Mouse (Mus musculus): ENCODE data around the gene Cds1.

Cds1 gene

GRCm38 (mm10) chr5:101764554-101765347 lies at the start of gene Cds1:
TSS of gene Cds1 (plus strand) at chr5:101765130.
- DNase-seq: peak; percentile 78 to 79

- DNase-seq: no peak
Measured at GRCm38 (mm10) chr5:101724216-101724615, 40.7 kb upstream of the Cds1 start.

- no peak for DNase-seq
Measured at GRCm38 (mm10) chr5:101724756-101725155, 40.2 kb upstream of the Cds1 start.

- no peak for DNase-seq
Measured at GRCm38 (mm10) chr5:101725703-101726102, 39.2 kb upstream of the Cds1 start.

DNA sequence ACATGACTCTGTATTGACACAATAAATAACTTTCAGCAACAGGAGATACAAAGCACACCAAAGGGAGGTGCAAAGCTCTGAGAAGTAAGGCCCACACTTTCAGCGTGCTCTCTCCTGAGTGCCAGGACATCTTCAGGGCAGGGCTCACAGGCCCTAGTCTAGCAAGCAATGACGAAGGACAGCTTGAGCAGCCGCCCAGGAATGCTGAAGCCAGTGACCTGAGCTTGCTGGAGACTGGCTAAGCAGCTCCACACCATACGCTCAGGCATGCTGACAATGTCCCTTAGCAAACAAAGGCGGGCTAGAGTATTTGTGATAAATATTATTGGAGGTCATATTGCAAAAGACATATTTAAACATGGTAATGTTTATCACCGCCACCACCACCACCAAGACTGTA lies 38.6 kb upstream of the Cds1 start:
- DNase-seq: no peak

DNA sequence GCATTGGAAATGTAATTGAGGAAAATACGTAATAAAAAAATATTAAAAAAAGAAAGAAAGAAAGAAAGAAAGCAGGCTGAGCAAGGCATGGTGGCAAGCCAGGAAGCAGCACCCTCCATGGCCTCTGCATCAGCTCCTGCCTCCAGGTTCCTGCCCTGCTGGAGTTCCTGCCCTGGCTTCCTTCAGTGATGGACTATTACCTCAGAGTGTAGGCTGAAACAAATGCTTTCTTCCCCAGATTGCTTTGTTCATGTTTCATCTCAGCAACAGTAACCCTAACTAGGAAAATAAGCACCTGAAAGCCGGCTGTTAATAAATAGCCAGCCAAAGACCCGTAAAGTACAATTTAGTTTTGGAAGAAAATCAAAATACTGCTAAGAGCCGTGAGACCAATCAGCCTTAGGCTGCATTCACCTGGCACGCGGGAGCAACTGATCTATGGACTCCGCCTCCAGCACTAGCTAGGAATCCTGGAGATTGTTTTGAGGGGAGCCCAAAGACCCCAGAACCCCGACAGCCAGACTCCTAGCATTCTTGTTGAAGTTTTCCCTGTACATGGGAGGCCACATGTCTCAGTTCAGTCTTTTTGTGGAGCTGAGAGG lies 36.5 kb upstream of the Cds1 start:
- DNase-seq: no peak

GRCm38 (mm10) chr5:101737341-101737740 lies 27.6 kb upstream of the Cds1 start:
- no peak for DNase-seq

GRCm38 (mm10) chr5:101740471-101741223 lies 24.3 kb upstream of the Cds1 start:
- no peak for DNase-seq

GRCm38 (mm10) chr5:101741224-101741591 lies 23.7 kb upstream of the Cds1 start:
- DNase-seq: no peak

GRCm38 (mm10) chr5:101742014-101742413 lies 22.9 kb upstream of the Cds1 start:
- DNase-seq: no peak

- no peak for DNase-seq
Measured at GRCm38 (mm10) chr5:101742425-101742824, 22.5 kb upstream of the Cds1 start.

GRCm38 (mm10) chr5:101744886-101745285 lies 20.0 kb upstream of the Cds1 start:
- DNase-seq: no peak

- peak; percentile 11 to 17 for DNase-seq
Measured at GRCm38 (mm10) chr5:101753680-101754079, 11.2 kb upstream of the Cds1 start.

DNA sequence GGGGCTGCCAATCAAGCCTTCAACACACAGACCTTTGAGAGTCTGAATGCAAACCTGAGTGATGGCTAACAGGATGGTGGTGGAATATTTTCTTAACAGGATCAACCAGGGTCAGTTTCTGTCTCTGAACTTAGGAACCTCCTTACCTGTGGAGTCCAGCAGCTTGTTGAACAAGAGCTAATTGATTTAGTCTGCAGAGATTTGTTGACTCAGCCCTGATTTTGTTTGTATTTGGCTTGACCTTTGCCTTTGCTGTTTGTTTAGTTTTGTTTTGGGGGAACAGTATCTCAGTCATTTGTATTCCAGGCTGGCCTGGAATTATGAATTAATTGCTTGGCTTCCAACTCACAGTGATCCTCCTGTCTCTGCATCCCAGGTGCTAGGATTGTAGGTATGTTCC lies 7.3 kb upstream of the Cds1 start:
- DNase-seq: no peak

GRCm38 (mm10) chr5:101761685-101762084 lies 3.2 kb upstream of the Cds1 start:
- no peak for DNase-seq

DNA sequence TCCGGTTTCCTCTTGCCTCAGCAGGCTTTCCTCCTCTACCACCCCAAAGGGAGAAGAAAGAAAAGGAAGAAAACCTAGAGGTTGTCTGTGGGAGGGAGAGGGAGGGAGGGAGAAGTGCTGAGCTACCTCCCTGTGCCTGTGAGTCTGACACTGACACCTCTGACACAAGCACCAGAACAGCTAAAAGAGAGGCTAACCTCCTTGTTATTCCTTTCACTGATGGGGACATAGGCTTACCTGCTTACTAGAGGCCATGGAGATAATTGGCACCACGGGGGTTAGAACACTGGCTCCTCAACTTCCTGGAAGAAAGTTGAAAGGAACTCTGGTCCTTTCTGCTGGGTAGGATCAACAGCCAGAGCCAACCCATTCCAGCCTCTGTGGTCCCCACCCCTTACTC lies 1.4 kb upstream of the Cds1 start:
- no peak for DNase-seq

DNA sequence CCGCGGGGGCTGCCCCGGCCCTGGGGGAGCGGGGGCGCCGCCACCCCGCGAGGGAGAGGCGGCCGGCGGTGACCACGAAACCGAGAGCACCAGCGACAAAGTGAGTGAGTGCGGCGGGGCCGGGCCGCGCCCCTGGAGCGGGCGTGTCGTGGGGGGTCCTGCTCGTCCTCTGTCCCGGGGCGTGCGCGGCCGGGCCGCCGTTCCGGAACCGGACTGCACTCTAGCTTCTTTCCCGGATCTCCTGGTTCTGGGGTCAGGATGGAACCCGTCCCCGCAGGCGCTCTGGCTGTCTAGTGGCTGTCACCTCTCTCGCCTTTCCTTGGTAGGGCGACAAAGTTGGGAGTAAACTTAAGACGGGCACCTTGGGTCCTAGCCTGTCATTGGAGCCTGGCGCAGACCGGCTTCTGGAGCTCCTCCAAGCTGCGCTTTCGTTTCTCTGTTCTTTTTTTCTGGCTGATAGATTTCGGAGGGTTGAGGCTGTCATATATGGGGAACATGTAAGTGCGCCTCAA lies 516 bp downstream of the Cds1 start:
- DNase-seq: peak in 1 of 2 experiments; percentile 21

DNA sequence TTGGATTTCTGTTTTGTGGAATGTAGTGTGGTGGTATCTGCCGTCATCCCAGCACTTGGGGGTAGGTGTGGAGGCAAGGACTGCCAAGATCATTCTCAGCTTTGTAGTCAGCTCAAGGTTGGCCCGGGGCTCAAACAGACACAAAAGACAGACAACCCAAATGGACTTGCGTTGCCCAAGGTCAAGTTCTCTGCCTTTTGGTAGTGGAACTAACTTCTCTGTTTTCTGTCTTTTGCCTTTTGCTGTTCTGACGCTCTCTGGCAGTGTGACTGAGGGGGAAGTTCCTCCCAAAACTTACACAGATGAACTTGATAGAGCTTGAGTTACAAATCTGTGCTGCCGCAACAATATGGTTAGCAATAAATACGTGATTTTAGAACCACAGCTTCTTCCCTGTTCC lies 1.3 kb downstream of the Cds1 start:
- peak; percentile 6 to 19 for DNase-seq

DNA sequence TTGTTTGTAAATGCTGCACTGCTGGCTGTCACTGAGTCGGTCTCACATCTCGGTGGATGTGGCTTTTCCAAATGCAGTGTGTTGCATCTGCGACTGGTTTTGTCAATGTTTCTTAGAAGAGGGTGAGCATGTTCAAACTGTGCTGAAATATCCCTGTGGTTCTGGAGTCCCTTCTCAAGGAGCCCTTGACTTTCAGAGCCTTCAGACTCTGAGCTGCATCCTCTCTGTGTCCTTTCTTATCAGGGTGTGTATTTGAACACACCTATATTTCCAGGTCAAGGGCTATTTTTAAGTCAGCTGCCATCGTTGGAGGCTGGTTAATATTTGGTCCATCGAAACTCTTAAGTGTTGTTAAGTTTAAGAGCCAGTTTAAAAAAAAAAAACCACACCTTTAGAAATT lies 2.2 kb downstream of the Cds1 start:
- DNase-seq: no peak

DNA sequence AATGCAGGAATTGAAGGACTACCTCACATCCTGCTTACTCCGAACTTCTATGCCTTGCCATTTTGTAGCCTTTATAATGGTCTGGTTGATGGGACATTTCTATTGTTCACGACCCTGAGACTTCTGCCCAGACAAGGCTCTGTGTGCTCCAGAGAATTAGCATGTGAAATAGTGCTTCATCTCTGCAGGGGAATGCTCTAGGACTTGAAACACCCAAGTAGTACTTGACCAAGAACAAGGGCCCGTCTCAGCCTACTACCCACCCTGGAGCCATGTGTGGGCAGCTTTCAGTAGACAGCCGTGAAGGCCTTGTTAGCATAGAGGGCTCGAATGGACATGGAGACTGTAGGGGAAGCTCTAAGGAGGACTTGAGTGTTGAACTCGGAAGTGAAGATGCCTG lies 2.6 kb downstream of the Cds1 start:
- DNase-seq: no peak

DNA sequence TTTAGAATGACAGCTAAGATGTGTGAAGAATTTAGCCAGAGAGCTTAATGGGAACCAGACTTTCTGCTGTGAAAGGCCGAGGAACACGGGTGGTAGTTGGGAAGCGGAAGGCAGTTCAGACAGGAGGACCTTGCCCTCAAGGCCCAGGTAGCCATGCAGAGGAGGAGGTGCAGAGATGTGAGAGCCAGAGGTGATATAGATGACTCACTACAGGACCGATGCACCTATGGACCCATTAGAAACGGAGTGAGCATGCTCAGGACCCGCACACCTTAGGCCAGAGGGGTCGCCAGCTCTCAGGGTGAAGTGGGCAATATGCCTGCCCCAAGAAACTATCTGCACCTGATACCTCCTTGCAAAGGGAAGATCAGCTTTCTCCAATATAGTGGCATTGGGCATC lies 3.6 kb downstream of the Cds1 start:
- DNase-seq: no peak

- DNase-seq: no peak
Measured at GRCm38 (mm10) chr5:101772621-101773020, 7.7 kb downstream of the Cds1 start.

DNA sequence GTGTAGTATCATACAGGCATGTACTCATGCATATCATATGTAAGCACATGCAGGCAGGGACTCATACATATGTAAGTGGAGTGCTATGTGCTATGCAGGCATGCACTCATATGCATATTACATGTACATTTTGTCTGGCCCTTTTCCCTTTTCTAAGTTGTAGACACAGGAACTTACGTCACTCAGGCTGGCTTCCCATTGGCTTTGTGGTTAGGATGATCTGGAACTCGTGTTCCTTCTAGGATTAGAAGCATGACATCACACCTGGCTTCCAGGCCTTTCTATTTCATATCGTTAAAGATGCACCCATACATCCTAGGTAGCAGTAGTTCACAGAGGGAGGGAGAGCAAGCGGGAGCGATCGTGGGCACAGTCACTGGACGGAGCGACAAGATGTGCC lies 10.3 kb downstream of the Cds1 start:
- DNase-seq: no peak

DNA sequence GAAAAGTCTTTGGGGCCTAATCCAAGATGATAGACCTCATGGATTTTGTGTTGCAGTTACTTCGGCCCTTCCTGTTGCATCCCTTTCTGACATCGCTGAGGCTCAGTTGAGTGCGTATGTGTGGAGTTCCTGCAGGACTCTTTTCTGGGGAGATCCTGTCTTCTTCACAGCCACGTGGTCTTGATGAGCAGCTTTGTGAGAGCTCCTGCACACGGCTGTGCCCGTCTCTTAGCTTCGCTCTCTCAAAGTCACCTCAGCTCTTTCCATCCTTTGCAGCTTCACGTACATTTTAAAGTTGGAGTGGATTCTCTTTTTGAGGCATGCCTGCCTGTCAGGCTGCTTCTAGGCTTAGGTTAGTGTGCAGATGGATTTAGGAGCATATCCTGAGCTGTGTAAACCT lies 11.6 kb downstream of the Cds1 start:
- no peak for DNase-seq
